11 mouse cellular contexts compared by ENCODE assay signal in the genomic region with DNA sequence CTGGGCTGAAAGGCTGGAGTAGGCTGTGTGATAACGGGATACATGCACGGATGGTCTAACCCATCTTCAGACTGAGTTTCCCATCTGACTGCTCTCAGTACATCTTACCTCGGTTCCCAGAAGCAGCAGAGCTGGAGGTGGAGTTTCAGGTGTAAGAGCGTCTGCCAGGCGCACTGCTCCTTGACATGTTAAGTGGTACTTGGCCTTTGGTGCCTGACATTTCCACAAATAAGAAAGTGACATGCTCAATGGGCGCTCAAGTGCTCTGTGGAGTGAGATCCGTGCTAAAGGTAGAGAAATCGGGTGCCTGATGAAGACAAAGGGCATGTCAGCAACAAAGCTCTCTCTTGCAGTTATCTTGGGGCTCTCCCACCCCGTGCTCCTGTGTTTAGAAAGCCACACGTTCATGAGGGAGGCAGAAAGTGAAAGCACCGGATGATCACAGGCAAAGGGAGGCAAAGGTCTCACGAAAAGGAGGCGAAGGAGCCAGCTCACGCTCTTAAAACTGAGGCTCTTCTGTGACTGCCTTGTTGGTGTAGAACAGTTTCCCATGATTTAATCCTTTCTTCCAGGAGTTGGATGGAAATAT. TPM values are rescaled to one million over a fixed set of nuclear protein-coding genes. Genes with fewer than 3 reads are reported as not detected.
DNase-seq lines count a peak whose midpoint lies in the region; ATAC-seq and TF ChIP-seq lines count a peak whose summit lies in the region.
"Had no signal": no experiment of that assay in that cellular context is flagged by ENCODE, and none has a peak within 500 bp of the region (broad histone marks: within the 10 kb centered on the region; RNA-seq: fewer than 3 reads in every experiment).

No protein-coding gene starts in this region.

- 45% methylated on average over 14 of the region's 14 CpGs for WGBS in embryonic facial prominence, embryonic 11.5 days
- 51% methylated on average over 14 of the region's 14 CpGs for WGBS in embryonic facial prominence, embryonic 10.5 days
- WGBS in intestine, postnatal 0 days, result 31% methylated on average over 14 of the region's 14 CpGs

- H3K27ac ChIP-seq in embryonic facial prominence, embryonic 11.5 days (replicated peaks; ENCODE audit: low read depth, low read length), result no peak overlapping the region
- no peak overlapping the region for H3K27ac ChIP-seq in embryonic facial prominence, embryonic 10.5 days (replicated peaks)
- no peak overlapping the region for H3K27ac ChIP-seq in intestine, postnatal 0 days (ENCODE audit: low read depth, low read length)
- H3K27ac ChIP-seq: neural tube, embryonic 13.5 days had no signal

- no peaks in the 10 kb centered on the region for H3K27me3 ChIP-seq in embryonic facial prominence, embryonic 11.5 days (ENCODE audit: control insufficient read depth, insufficient read depth, low read length)
- no peaks in the 10 kb centered on the region for H3K27me3 ChIP-seq in embryonic facial prominence, embryonic 10.5 days (replicated peaks; ENCODE audit: low read depth, poor library complexity, severe bottlenecking)
- no peaks in the 10 kb centered on the region for H3K27me3 ChIP-seq in intestine, postnatal 0 days (replicated peaks; ENCODE audit: control insufficient read depth, insufficient read depth, low read length)
- H3K27me3 ChIP-seq: neural tube, embryonic 13.5 days; Patski had no signal

- no peaks in the 10 kb centered on the region for H3K36me3 ChIP-seq in embryonic facial prominence, embryonic 11.5 days (replicated peaks; ENCODE audit: control insufficient read depth, insufficient read depth, low read depth, low read length)
- H3K36me3 ChIP-seq in embryonic facial prominence, embryonic 10.5 days (replicated peaks), result no peaks in the 10 kb centered on the region
- H3K36me3 ChIP-seq in intestine, postnatal 0 days (ENCODE audit: control insufficient read depth, insufficient read depth), result no peaks in the 10 kb centered on the region
- H3K36me3 ChIP-seq: neural tube, embryonic 13.5 days had no signal

- TF ChIP-seq CTCF in intestine, postnatal 0 days (IDR thresholded peaks at IDR 0.05; ENCODE audit: low read depth), result no peak

- no peak overlapping the region for H3K4me3 ChIP-seq in embryonic facial prominence, embryonic 11.5 days (ENCODE audit: low read depth, low read length)
- no peak overlapping the region for H3K4me3 ChIP-seq in embryonic facial prominence, embryonic 10.5 days
- H3K4me3 ChIP-seq in intestine, postnatal 0 days (ENCODE audit: low read depth, low read length), result no peak overlapping the region
- H3K4me3 ChIP-seq: neural tube, embryonic 13.5 days had no signal

- H3K4me1 ChIP-seq in embryonic facial prominence, embryonic 11.5 days (ENCODE audit: control insufficient read depth, insufficient read depth, low read length), result no peaks in the 10 kb centered on the region
- peaks cover 14% of the 10 kb centered on the region for H3K4me1 ChIP-seq in embryonic facial prominence, embryonic 10.5 days
- 0 out of 2 replicates have a peak, but pooled peaks cover 3% of the 10 kb centered on the region for H3K4me1 ChIP-seq in intestine, postnatal 0 days (replicated peaks; ENCODE audit: control insufficient read depth, insufficient read depth, low read length)

- ATAC-seq in embryonic facial prominence, embryonic 11.5 days (replicated peaks; ENCODE audit: insufficient number of reproducible peaks, low FRiP score, low TSS enrichment, low read depth), result no peak
- ATAC-seq in intestine, postnatal 0 days, result 0 out of 2 replicates have a peak, but pooled peaks have one; percentile 38
- ATAC-seq: Patski had no signal

- H3K9me3 ChIP-seq in embryonic facial prominence, embryonic 11.5 days (replicated peaks; ENCODE audit: control insufficient read depth, low read length), result no peaks in the 10 kb centered on the region
- H3K9me3 ChIP-seq in embryonic facial prominence, embryonic 10.5 days, result peaks cover 11% of the 10 kb centered on the region
- H3K9me3 ChIP-seq in intestine, postnatal 0 days (ENCODE audit: control insufficient read depth), result 0 out of 2 replicates have a peak, but pooled peaks cover 2% of the 10 kb centered on the region

- H3K4me2 ChIP-seq in embryonic facial prominence, embryonic 11.5 days (ENCODE audit: low read depth, low read length), result no peak overlapping the region
- H3K4me2 ChIP-seq in intestine, postnatal 0 days (replicated peaks; ENCODE audit: low read depth), result peak overlapping the region; percentile 45
- H3K4me2 ChIP-seq: neural tube, embryonic 13.5 days had no signal

- H3K9ac ChIP-seq in embryonic facial prominence, embryonic 11.5 days (replicated peaks; ENCODE audit: low read length), result peak overlapping the region; percentile 5; the same call in 1 of the 2 replicates
- H3K9ac ChIP-seq in intestine, postnatal 0 days (ENCODE audit: low read depth, low read length), result no peak overlapping the region
- H3K9ac ChIP-seq: neural tube, embryonic 13.5 days had no signal

- DNase-seq in embryonic facial prominence, embryonic 11.5 days (ENCODE audit: low spot score), result no peak
- DNase-seq in embryonic facial prominence, embryonic 10.5 days (ENCODE audit: low spot score), result no peak
- peak; percentile 17 for DNase-seq in brain, adult 2 months (ENCODE audit: low read depth, low spot score)
- DNase-seq in lung, postnatal 36 days, result peak; percentile 72
- DNase-seq in kidney, adult 8-10 months, result no peak
- DNase-seq in testis, postnatal 14 days (ENCODE audit: low spot score), result no peak
- DNase-seq in layer of hippocampus, postnatal 25 days (ENCODE audit: extremely low spot score in 1 of 2, low spot score in 1 of 2), result no peak
- DNase-seq: kidney, postnatal 10 days had no signal

RNA-seq across cellular contexts. Expression of gene Mfap3, which starts 55.3 kb away (rescaled TPM):
- 58.1 and 60.0 TPM in 2 replicates for polyA plus RNA-seq in embryonic facial prominence, embryonic 11.5 days (2014; fragmentation: Nextera tagmentation; extraction: Ambion mirVana)
- 49.0 and 50.7 TPM in 2 replicates for polyA plus RNA-seq in embryonic facial prominence, embryonic 10.5 days (2016; fragmentation: Nextera tagmentation; extraction: Ambion mirVana)
- 30.4 and 31.9 TPM in 2 replicates for polyA plus RNA-seq in intestine, postnatal 0 days (2015; fragmentation: Nextera tagmentation; extraction: Ambion mirVana)
- total RNA-seq in layer of hippocampus, postnatal 25 days (2021), result 10 to 100 TPM; 29.5 to 36.4 TPM

RNA-seq across cellular contexts. Expression of gene Fam114a2, which starts 55.4 kb away (rescaled TPM):
- 48.5 and 52.2 TPM in 2 replicates for polyA plus RNA-seq in embryonic facial prominence, embryonic 11.5 days (2014; fragmentation: Nextera tagmentation; extraction: Ambion mirVana)
- 68.0 and 73.6 TPM in 2 replicates for polyA plus RNA-seq in embryonic facial prominence, embryonic 10.5 days (2016; fragmentation: Nextera tagmentation; extraction: Ambion mirVana)
- 54.8 and 56.1 TPM in 2 replicates for polyA plus RNA-seq in intestine, postnatal 0 days (2015; fragmentation: Nextera tagmentation; extraction: Ambion mirVana)
- 10 to 100 TPM; 33.2 to 35.8 TPM for total RNA-seq in layer of hippocampus, postnatal 25 days (2021)

Comparison
In these comparisons a context has a peak if more than half of its experiments do, and no peak if none do; other contexts are left out.
1. DNase-seq: peak in brain, adult 2 months (single experiment) and lung, postnatal 36 days (single experiment); none in embryonic facial prominence, embryonic 11.5 days (single experiment), embryonic facial prominence, embryonic 10.5 days (single experiment), kidney, adult 8-10 months (0 of 2), testis, postnatal 14 days (single experiment) and layer of hippocampus, postnatal 25 days (0 of 2).